Mouse (Mus musculus) CH12.LX (cell line): ENCODE measurements at regions not wholly inside any gene's neighbourhood (a gene's known extent, or its start where the extent isn't known, plus 50 kb on each side); places are given as distances from the start of the nearest gene placed in this dataset.

ENCODE experiments used
- POLR2A ChIP-seq: IDR thresholded peaks from 2 replicates; pipeline ENCODE4 v1.6.1; 2011; ENCODE audit warnings: low read depth, mild to moderate bottlenecking, improper control_type of control experiment, low read length
- ZC3H11A ChIP-seq: IDR thresholded peaks from 2 replicates; pipeline ENCODE4 v1.6.1; 2012; ENCODE audit warnings: low read depth, mild to moderate bottlenecking, inconsistent platforms, low read length, improper control_type of control experiment
- ZKSCAN1 ChIP-seq: IDR thresholded peaks from 2 replicates; pipeline ENCODE4 v1.6.1; 2012; ENCODE audit warnings: low read depth, inconsistent platforms, low read length, improper control_type of control experiment, borderline replicate concordance
- ZNF384 ChIP-seq: IDR thresholded peaks from 2 replicates; pipeline ENCODE4 v1.6.1; 2012; ENCODE audit warnings: low read depth, low read length, improper control_type of control experiment, inconsistent platforms

- TF ChIP-seq ZKSCAN1 (no peak), ZC3H11A (no peak), POLR2A (no peak), ZNF384 (no peak)
Measured at GRCm38 (mm10) chrX:12409319-12409718, 178.3 kb upstream of the Atp6ap2 start.
